Mouse (Mus musculus): ENCODE measurements at regions not wholly inside any gene's neighbourhood (a gene's known extent, or its start where the extent isn't known, plus 50 kb on each side); places are given as distances from the start of the nearest gene placed in this dataset.

DNA sequence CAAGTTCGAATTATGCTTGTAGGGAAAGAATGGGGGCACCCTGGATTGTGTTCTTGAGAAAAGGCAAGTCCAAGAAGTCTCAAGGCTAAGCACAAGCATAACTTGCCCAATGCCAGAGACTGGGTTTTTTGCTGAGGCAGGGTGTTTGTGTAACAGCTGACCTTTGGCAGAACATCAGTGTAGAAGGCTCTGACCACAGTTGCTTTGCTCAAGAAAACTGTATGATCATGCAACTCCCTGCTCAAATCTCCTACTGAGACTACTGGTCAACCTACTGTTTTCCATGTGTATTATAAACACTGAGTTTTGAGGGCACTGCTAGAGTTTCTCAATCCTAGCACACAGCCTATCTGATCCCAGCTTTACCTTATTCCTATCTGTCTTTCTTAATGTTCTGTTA lies 61.4 kb upstream of the Itga4 start:
- 76% methylated on average over 1 of the region's 1 CpGs for WGBS
- Histone ChIP-seq H3K4me3 (replicated peaks) (no peak overlapping the region), H3K4me1 (no peaks in the 10 kb centered on the region), H3K27me3 (no peaks in the 10 kb centered on the region), H3K9ac (no peak overlapping the region), H3K27ac (replicated peaks) (no peak overlapping the region), H3K4me2 (replicated peaks) (no peak overlapping the region), H3K36me3 (no peaks in the 10 kb centered on the region), H3K9me3 (replicated peaks) (no peaks in the 10 kb centered on the region)
- no peak for ATAC-seq (ENCODE audit: insufficient number of reproducible peaks, low FRiP score, low TSS enrichment, low read depth)

DNA sequence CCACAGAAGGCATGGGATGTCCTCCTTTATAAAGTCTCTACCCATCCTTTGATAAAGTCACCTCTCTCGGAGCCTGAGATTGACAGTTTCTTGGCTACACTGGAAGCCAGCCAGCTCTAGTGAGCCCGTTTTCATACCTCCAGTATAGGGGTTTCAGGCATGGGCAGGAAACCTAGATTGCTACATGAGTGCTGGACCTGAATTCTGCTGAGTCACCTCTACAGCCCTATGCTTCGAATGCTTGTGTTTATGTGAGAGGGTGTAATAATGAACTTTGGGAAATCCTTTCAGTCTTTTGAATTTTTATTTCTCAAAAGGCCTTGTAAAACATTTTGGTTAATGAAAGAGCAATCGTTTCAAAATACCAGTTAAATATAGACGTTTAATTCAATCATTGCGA lies 53.5 kb upstream of the Itga4 start:
- H3K4me3 ChIP-seq (replicated peaks), result no peak overlapping the region
- H3K9me3 ChIP-seq (replicated peaks), result no peaks in the 10 kb centered on the region
- no peak overlapping the region for H3K27ac ChIP-seq (replicated peaks)
- H3K4me1 ChIP-seq, result peaks cover 6% of the 10 kb centered on the region
- no peaks in the 10 kb centered on the region for H3K36me3 ChIP-seq
- H3K4me2 ChIP-seq (replicated peaks), result no peak overlapping the region
- no peak for ATAC-seq (ENCODE audit: insufficient number of reproducible peaks, low FRiP score, low TSS enrichment, low read depth)
- 60% methylated on average over 6 of the region's 6 CpGs for WGBS
- no peak overlapping the region for H3K9ac ChIP-seq
- no peaks in the 10 kb centered on the region for H3K27me3 ChIP-seq
